13 mouse cellular contexts compared by ENCODE assay signal in the genomic region with DNA sequence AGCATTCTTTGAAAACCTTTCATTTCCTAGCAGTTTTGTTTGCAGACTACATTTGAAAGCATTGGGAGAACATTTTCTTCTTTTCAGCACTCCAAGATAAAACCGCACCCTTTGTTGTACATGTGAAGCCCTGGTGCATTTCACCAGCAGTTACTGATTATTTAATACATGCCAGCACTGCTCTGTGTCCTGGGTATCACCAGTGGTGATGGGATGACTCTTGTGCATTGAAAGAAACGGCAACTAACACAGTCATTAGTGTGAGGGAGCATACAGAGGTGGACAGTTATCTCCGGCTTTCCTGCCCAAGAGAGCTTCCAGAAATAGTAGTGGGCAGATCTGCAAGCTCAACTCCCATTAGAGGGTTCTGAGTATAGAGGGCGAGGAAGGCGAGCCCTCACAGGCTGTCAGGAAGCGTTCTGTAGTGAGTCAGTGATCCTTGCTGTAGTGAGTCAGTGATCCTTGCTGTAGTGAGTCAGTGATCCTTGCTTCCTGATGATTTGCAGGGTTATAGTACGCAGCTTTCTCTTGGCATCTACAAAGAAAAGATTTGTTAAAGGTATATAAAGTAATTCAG. TPM values are rescaled to one million over a fixed set of nuclear protein-coding genes. Genes with fewer than 3 reads are reported as not detected.
DNase-seq lines count a peak whose midpoint lies in the region; ATAC-seq and TF ChIP-seq lines count a peak whose summit lies in the region.
"Had no signal": no experiment of that assay in that cellular context is flagged by ENCODE, and none has a peak within 500 bp of the region (broad histone marks: within the 10 kb centered on the region; RNA-seq: fewer than 3 reads in every experiment).

No protein-coding gene starts in this region.

- peak; percentile 35 for DNase-seq in kidney, postnatal 0 days (ENCODE audit: low spot score)
- no peak for DNase-seq in kidney, postnatal 14 days
- peak; percentile 78 for DNase-seq in adrenal gland, adult 2 months
- peak; percentile 19 for DNase-seq in heart, adult 8-10 months (ENCODE audit: low spot score)
- DNase-seq in testis, postnatal 10 days (ENCODE audit: low spot score) = no peak
- DNase-seq in B cell, adult 2 months = no peak
- no peak for DNase-seq in yolk sac, embryonic 10.5 days (ENCODE audit: low spot score)
- DNase-seq: cerebellum, postnatal 14 days; left cerebral cortex, postnatal 4 days; lung, postnatal 14 days had no signal

- peak overlapping the region; percentile 2; the same call in 1 of the 2 replicates for H3K27ac ChIP-seq in kidney, postnatal 0 days
- no peak overlapping the region for H3K27ac ChIP-seq in liver, embryonic 15.5 days (replicated peaks)
- H3K27ac ChIP-seq: stomach, embryonic 15.5 days had no signal

- ATAC-seq in kidney, postnatal 0 days (replicated peaks; ENCODE audit: low FRiP score, low read depth) = peak; percentile 57
- ATAC-seq in liver, embryonic 15.5 days (ENCODE audit: insufficient read depth) = peak; percentile 51; the same call in 1 of the 2 replicates

- no peaks in the 10 kb centered on the region for H3K27me3 ChIP-seq in kidney, postnatal 0 days (ENCODE audit: insufficient read depth, low read length)
- H3K27me3 ChIP-seq in liver, embryonic 15.5 days = no peaks in the 10 kb centered on the region
- H3K27me3 ChIP-seq: stomach, embryonic 15.5 days had no signal

- 51% methylated on average over 7 of the region's 7 CpGs for WGBS in kidney, postnatal 0 days
- 77% methylated on average over 7 of the region's 7 CpGs for WGBS in liver, embryonic 15.5 days (ENCODE audit: insufficient replicate concordance)

- no peak overlapping the region for H3K4me3 ChIP-seq in kidney, postnatal 0 days (replicated peaks; ENCODE audit: low read depth, low read length)
- no peak overlapping the region for H3K4me3 ChIP-seq in liver, embryonic 15.5 days (replicated peaks)
- H3K4me3 ChIP-seq: myocyte; stomach, embryonic 15.5 days had no signal

- no peak for TF ChIP-seq CTCF in kidney, postnatal 0 days (IDR thresholded peaks at IDR 0.05; ENCODE audit: low read depth)

- H3K4me1 ChIP-seq in kidney, postnatal 0 days (replicated peaks; ENCODE audit: insufficient read depth, low read length) = peaks cover 6% of the 10 kb centered on the region; the same call in 1 of the 2 replicates
- H3K4me1 ChIP-seq in liver, embryonic 15.5 days (replicated peaks) = peaks cover 25% of the 10 kb centered on the region

- H3K4me2 ChIP-seq in kidney, postnatal 0 days (ENCODE audit: low read length) = no peak overlapping the region
- H3K4me2 ChIP-seq in liver, embryonic 15.5 days = no peak overlapping the region
- H3K4me2 ChIP-seq: stomach, embryonic 15.5 days had no signal

- peaks cover 15% of the 10 kb centered on the region for H3K36me3 ChIP-seq in kidney, postnatal 0 days (ENCODE audit: insufficient read depth, low read length)
- peaks cover 47% of the 10 kb centered on the region for H3K36me3 ChIP-seq in liver, embryonic 15.5 days (replicated peaks)

- no peaks in the 10 kb centered on the region for H3K9me3 ChIP-seq in kidney, postnatal 0 days (replicated peaks; ENCODE audit: low read length)
- H3K9me3 ChIP-seq in liver, embryonic 15.5 days (replicated peaks) = no peaks in the 10 kb centered on the region
- H3K9me3 ChIP-seq: stomach, embryonic 15.5 days had no signal

- H3K9ac ChIP-seq in kidney, postnatal 0 days (ENCODE audit: low read depth, low read length) = no peak overlapping the region
- no peak overlapping the region for H3K9ac ChIP-seq in liver, embryonic 15.5 days
- H3K9ac ChIP-seq: stomach, embryonic 15.5 days had no signal

RNA-seq across cellular contexts. Expression of gene Gm4353, which starts 15.6 kb away (rescaled TPM):
- 0.61 and 0.86 TPM in 2 replicates for polyA plus RNA-seq in kidney, postnatal 0 days (2015; fragmentation: Nextera tagmentation; extraction: Ambion mirVana)
- 1 to 10 TPM; 5.1 to 7.8 TPM for total RNA-seq in adrenal gland, adult 2 months (2021)
- polyA plus RNA-seq in adrenal gland, adult 2 months (2012; rRNA removed) = 4.4 and 7.8 TPM in 2 replicates
- 1 to 10 TPM in 2 of 4 experiments, under 1 TPM in 2; 0.57 to 1.3 (median 0.98) TPM for total RNA-seq in heart, adult 8-10 months (2022)
- polyA plus RNA-seq in liver, embryonic 15.5 days (2015; fragmentation: Nextera tagmentation; extraction: Ambion mirVana) = 0.58 and 0.75 TPM in 2 replicates

Comparison
In these comparisons a context has a peak if more than half of its experiments do, and no peak if none do; other contexts are left out.
1. DNase-seq: peak in kidney, postnatal 0 days (single experiment), adrenal gland, adult 2 months (single experiment) and heart, adult 8-10 months (single experiment); none in kidney, postnatal 14 days (single experiment), testis, postnatal 10 days (single experiment), B cell, adult 2 months (0 of 2) and yolk sac, embryonic 10.5 days (single experiment).